Mouse (Mus musculus): ENCODE results near the gene Tmem161b.

DNA sequence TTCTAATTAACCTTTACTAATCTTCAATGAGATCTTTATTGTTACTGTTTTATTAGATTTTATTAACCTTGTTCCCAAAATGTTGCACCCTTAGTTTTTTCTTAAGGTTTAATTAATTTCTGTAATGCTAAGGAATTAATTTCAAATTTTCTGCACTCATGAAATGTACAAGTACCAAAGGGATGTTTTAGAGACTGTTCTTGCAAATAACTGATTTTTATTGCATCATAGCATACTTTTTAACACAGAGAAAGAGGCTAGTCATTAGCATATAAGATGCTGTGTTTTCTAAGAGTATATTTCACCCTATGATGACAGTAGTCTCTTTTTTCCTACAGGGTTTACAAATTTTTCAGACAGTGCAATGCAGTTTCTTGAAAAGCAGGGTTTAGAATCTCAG, 60.9 kb downstream of the Tmem161b start:
- TF ChIP-seq CTCF (IDR thresholded peaks at IDR 0.05 in 2 of 3, conservative IDR thresholded peaks at IDR 0.05 in 1 of 3; ENCODE audit: control insufficient read depth in 1 of 3, insufficient read depth in 1 of 3, low read depth in 2 of 3, low read length in 3 of 3, poor library complexity in 1 of 3, severe bottlenecking in 1 of 3) (no peak), TAL1 (IDR thresholded peaks at IDR 0.05; ENCODE audit: low read length) (no peak), RCOR1 (IDR thresholded peaks at IDR 0.05; ENCODE audit: low read depth, low read length) (no peak), ZMIZ1 (IDR thresholded peaks at IDR 0.05; ENCODE audit: low read depth, low read length) (no peak), ZC3H11A (IDR thresholded peaks at IDR 0.05; ENCODE audit: low read depth, low read length) (no peak), USF2 (IDR thresholded peaks at IDR 0.05; ENCODE audit: borderline replicate concordance in 1 of 2, insufficient read depth in 1 of 2, low read depth in 1 of 2, low read length in 2 of 2) (no peak), HCFC1 (IDR thresholded peaks at IDR 0.05; ENCODE audit: low read depth, low read length) (no peak), TCF12 (IDR thresholded peaks at IDR 0.05; ENCODE audit: low read depth, low read length) (peak; percentile 24; the same call in 1 of the 2 replicates), POLR2A (IDR thresholded peaks at IDR 0.05; ENCODE audit: control insufficient read depth in 1 of 2, insufficient read depth in 1 of 2, low read depth in 1 of 2, low read length in 2 of 2, poor library complexity in 1 of 2) (no peak), E2F4 (IDR thresholded peaks at IDR 0.05; ENCODE audit: borderline replicate concordance, low read depth, low read length) (no peak)
